Mouse (Mus musculus): ENCODE measurements around the gene Trmu.
"Not testable (repeated sequence)": the region's sequence is repeated elsewhere in the genome, so short reads cannot be mapped to it uniquely, and the experiment has no call there.

Trmu gene

GRCm38 (mm10) chr15:85878848-85879497 is at the start of gene Trmu:
Trmu (plus strand) TSS chr15:85879312.
- DNase-seq (ENCODE audit: low read depth): peak; percentile 92

GRCm38 (mm10) chr15:85829470-85829869 is 49.6 kb upstream of the Trmu start:
- DNase-seq (ENCODE audit: low read depth): no peak

- DNase-seq (ENCODE audit: low read depth): peak; percentile 83
Observed at GRCm38 (mm10) chr15:85831954-85832590, 47.0 kb upstream of the Trmu start, which contains the start of gene Ttc38. Ttc38 (plus strand) TSS chr15:85832306.

GRCm38 (mm10) chr15:85832599-85832998 is 46.5 kb upstream of the Trmu start:
- no peak for DNase-seq (ENCODE audit: low read depth)

GRCm38 (mm10) chr15:85835335-85835734 is 43.8 kb upstream of the Trmu start:
- peak; percentile 41 for DNase-seq (ENCODE audit: low read depth)

GRCm38 (mm10) chr15:85836887-85837286 is 42.2 kb upstream of the Trmu start:
- no peak for DNase-seq (ENCODE audit: low read depth)

GRCm38 (mm10) chr15:85840983-85841382 is 38.1 kb upstream of the Trmu start:
- peak; percentile 53 for DNase-seq (ENCODE audit: low read depth)

- no peak for DNase-seq (ENCODE audit: low read depth)
Observed at GRCm38 (mm10) chr15:85841796-85842360, 37.2 kb upstream of the Trmu start.

GRCm38 (mm10) chr15:85845071-85845470 is 34.0 kb upstream of the Trmu start:
- DNase-seq (ENCODE audit: low read depth): no peak

- DNase-seq (ENCODE audit: low read depth): peak; percentile 26
Observed at GRCm38 (mm10) chr15:85851656-85852392, 27.3 kb upstream of the Trmu start.

GRCm38 (mm10) chr15:85858980-85859489 is 20.1 kb upstream of the Trmu start:
- DNase-seq (ENCODE audit: low read depth): no peak

GRCm38 (mm10) chr15:85859490-85860031 is 19.6 kb upstream of the Trmu start, which contains the start of gene Gtse1:
Gtse1 (plus strand) TSS chr15:85859745.
- DNase-seq (ENCODE audit: low read depth): peak; percentile 94

GRCm38 (mm10) chr15:85865913-85866312 is 13.2 kb upstream of the Trmu start:
- not testable (repeated sequence) for DNase-seq (ENCODE audit: low read depth)

- DNase-seq (ENCODE audit: low read depth): peak; percentile 86
Observed at GRCm38 (mm10) chr15:85867696-85868095, 11.4 kb upstream of the Trmu start.

- no peak for DNase-seq (ENCODE audit: low read depth)
Observed at GRCm38 (mm10) chr15:85877336-85877735, 1.8 kb upstream of the Trmu start.

GRCm38 (mm10) chr15:85879498-85879895 is 385 bp downstream of the Trmu start:
- no peak for DNase-seq (ENCODE audit: low read depth)

- DNase-seq (ENCODE audit: low read depth): no peak
Observed at GRCm38 (mm10) chr15:85885606-85886005, 6.5 kb downstream of the Trmu start.

- DNase-seq (ENCODE audit: low read depth): no peak
Observed at GRCm38 (mm10) chr15:85889235-85889634, 10.1 kb downstream of the Trmu start.

- no peak for DNase-seq (ENCODE audit: low read depth)
Observed at GRCm38 (mm10) chr15:85891971-85892370, 12.9 kb downstream of the Trmu start.

- no peak for DNase-seq (ENCODE audit: low read depth)
Observed at GRCm38 (mm10) chr15:85892498-85893118, 13.5 kb downstream of the Trmu start.

GRCm38 (mm10) chr15:85893871-85894270 is 14.8 kb downstream of the Trmu start:
- no peak for DNase-seq (ENCODE audit: low read depth)

- DNase-seq (ENCODE audit: low read depth): peak; percentile 88
Observed at GRCm38 (mm10) chr15:85896284-85896683, 17.2 kb downstream of the Trmu start.
